Mouse (Mus musculus): ENCODE data around the gene Cmip.

Cmip gene

GRCm38 (mm10) chr8:117257029-117257820 is at the start of gene Cmip:
TSS of gene Cmip (plus strand) at chr8:117257064.
- peak; percentile 77 for DNase-seq (ENCODE audit: extremely low spot score, low spot score)

GRCm38 (mm10) chr8:117209150-117209549 is 47.7 kb upstream of the Cmip start:
- DNase-seq (ENCODE audit: extremely low spot score, low spot score) = no peak

GRCm38 (mm10) chr8:117212100-117212499 is 44.8 kb upstream of the Cmip start:
- DNase-seq (ENCODE audit: extremely low spot score, low spot score) = no peak

GRCm38 (mm10) chr8:117217724-117218123 is 39.1 kb upstream of the Cmip start:
- DNase-seq (ENCODE audit: extremely low spot score, low spot score) = no peak

GRCm38 (mm10) chr8:117222396-117222795 is 34.5 kb upstream of the Cmip start:
- DNase-seq (ENCODE audit: extremely low spot score, low spot score) = no peak

- peak; percentile 90 for DNase-seq (ENCODE audit: extremely low spot score, low spot score)
Measured at GRCm38 (mm10) chr8:117224630-117225029, 32.2 kb upstream of the Cmip start.

- no peak for DNase-seq (ENCODE audit: extremely low spot score, low spot score)
Measured at GRCm38 (mm10) chr8:117226306-117226705, 30.6 kb upstream of the Cmip start.

GRCm38 (mm10) chr8:117227339-117227738 is 29.5 kb upstream of the Cmip start:
- no peak for DNase-seq (ENCODE audit: extremely low spot score, low spot score)

GRCm38 (mm10) chr8:117233199-117233598 is 23.7 kb upstream of the Cmip start:
- DNase-seq (ENCODE audit: extremely low spot score, low spot score) = no peak

- DNase-seq (ENCODE audit: extremely low spot score, low spot score) = no peak
Measured at GRCm38 (mm10) chr8:117236531-117236930, 20.3 kb upstream of the Cmip start.

- DNase-seq (ENCODE audit: extremely low spot score, low spot score) = no peak
Measured at GRCm38 (mm10) chr8:117240326-117240725, 16.5 kb upstream of the Cmip start.

GRCm38 (mm10) chr8:117240841-117241494 is 15.9 kb upstream of the Cmip start:
- no peak for DNase-seq (ENCODE audit: extremely low spot score, low spot score)

- no peak for DNase-seq (ENCODE audit: extremely low spot score, low spot score)
Measured at GRCm38 (mm10) chr8:117241848-117242247, 15.0 kb upstream of the Cmip start.

- DNase-seq (ENCODE audit: extremely low spot score, low spot score) = no peak
Measured at GRCm38 (mm10) chr8:117242286-117242685, 14.6 kb upstream of the Cmip start.

- DNase-seq (ENCODE audit: extremely low spot score, low spot score) = no peak
Measured at GRCm38 (mm10) chr8:117244601-117245000, 12.3 kb upstream of the Cmip start.

- no peak for DNase-seq (ENCODE audit: extremely low spot score, low spot score)
Measured at GRCm38 (mm10) chr8:117248341-117248740, 8.5 kb upstream of the Cmip start.

GRCm38 (mm10) chr8:117251086-117251681 is 5.7 kb upstream of the Cmip start:
- DNase-seq (ENCODE audit: extremely low spot score, low spot score) = no peak

- DNase-seq (ENCODE audit: extremely low spot score, low spot score) = no peak
Measured at GRCm38 (mm10) chr8:117252650-117253049, 4.2 kb upstream of the Cmip start.

GRCm38 (mm10) chr8:117253390-117254269 is 3.2 kb upstream of the Cmip start:
- DNase-seq (ENCODE audit: extremely low spot score, low spot score) = no peak

GRCm38 (mm10) chr8:117254496-117254895 is 2.4 kb upstream of the Cmip start:
- no peak for DNase-seq (ENCODE audit: extremely low spot score, low spot score)

GRCm38 (mm10) chr8:117256292-117256938 is 449 bp upstream of the Cmip start:
- peak; percentile 90 for DNase-seq (ENCODE audit: extremely low spot score, low spot score)

Measured in neural tube, embryonic 10.5 days (tissue).